Mouse (Mus musculus) erythroblast, embryonic 14.5 days (primary cell): ENCODE data around the gene 2810021J22Rik.

Experiments used
- GATA1 ChIP-seq: IDR thresholded peaks from 2 replicates; pipeline ENCODE4 v1.6.1; 2012; ENCODE audit warnings: low read length, inconsistent platforms, mixed read lengths
- TAL1 ChIP-seq: IDR thresholded peaks from 3 replicates; pipeline ENCODE4 v1.6.1; 2012; ENCODE audit warnings: low read length, inconsistent platforms, mixed read lengths

- TF ChIP-seq GATA1, result no peak
- TF ChIP-seq TAL1, result no peak
These were observed 60.0 kb downstream of the 2810021J22Rik start for GRCm38 (mm10) chr11:58927053-58927452.
